In genomic region chr11:88902762-88903161, GRCm38 (mm10) we compare ENCODE assay signal across 22 mouse cellular contexts. TPM values are rescaled to one million over a fixed set of nuclear protein-coding genes. Genes with fewer than 3 reads are reported as not detected.
DNase-seq lines count a peak whose midpoint lies in the region; ATAC-seq lines count a peak whose summit lies in the region.
"Had no signal": no experiment of that assay in that cellular context is flagged by ENCODE, and none has a peak within 500 bp of the region (broad histone marks: within the 10 kb centered on the region; RNA-seq: fewer than 3 reads in every experiment).

No protein-coding gene starts in this region.

- no peak overlapping the region for H3K9ac ChIP-seq in heart, embryonic 15.5 days
- H3K9ac ChIP-seq: forebrain, postnatal 0 days; hindbrain, embryonic 13.5 days had no signal

- no peak for ATAC-seq in heart, embryonic 15.5 days (replicated peaks; ENCODE audit: insufficient number of reproducible peaks, insufficient read depth, low FRiP score, low read depth)
- ATAC-seq: forebrain, postnatal 0 days; inflammation-experienced regulatory T-cells, adult 6 months had no signal

- no peak overlapping the region for H3K4me2 ChIP-seq in heart, embryonic 15.5 days
- H3K4me2 ChIP-seq: hindbrain, embryonic 13.5 days; liver, embryonic 11.5 days had no signal

- H3K27ac ChIP-seq in heart, embryonic 15.5 days = peak overlapping the region; percentile 39; the same call in 1 of the 2 replicates
- H3K27ac ChIP-seq: forebrain, embryonic 10.5 days; hindbrain, embryonic 13.5 days; left cerebral cortex, adult 2 months had no signal

- peaks cover 31% of the 10 kb centered on the region for H3K4me1 ChIP-seq in heart, embryonic 15.5 days (replicated peaks)
- H3K4me1 ChIP-seq: hindbrain, embryonic 13.5 days had no signal

- no peak overlapping the region for H3K4me3 ChIP-seq in heart, embryonic 15.5 days
- H3K4me3 ChIP-seq: forebrain, embryonic 10.5 days; hindbrain, embryonic 13.5 days; left cerebral cortex, adult 2 months; megakaryocyte, embryonic 14.5 days had no signal

- DNase-seq in gastrocnemius, adult 18-20 months (ENCODE audit: low spot score) = peak; percentile 66
- DNase-seq in gastrocnemius, postnatal 36 days = no peak
- no peak for DNase-seq in heart, postnatal 25 days (ENCODE audit: low spot score)
- peak; percentile 76 for DNase-seq in kidney, adult 9 months
- no peak for DNase-seq in kidney, adult 18-20 months
- DNase-seq in skeletal muscle tissue, adult 2 months (ENCODE audit: low read depth, low spot score) = peak; percentile 79
- DNase-seq in adipocyte (ENCODE audit: low spot score) = no peak
- DNase-seq: adrenal gland, postnatal 36 days; cerebellum, adult 8-10 months; forebrain, postnatal 0 days; left cerebral cortex, postnatal 4 days; lung, adult 2 months; midbrain, embryonic 14.5 days; spleen, adult 18-20 months; thymus, postnatal 36 days had no signal

- intact Hi-C loops in gastrocnemius, postnatal 36 days (cut with DNase I) = loop anchor here (5.0 kb wide), 2 partner anchors 35 to 55 kb away; no protein-coding TSS in a partner anchor
- intact Hi-C loops in heart, postnatal 25 days (cut with DNase I) = no loop called here

- no peaks in the 10 kb centered on the region for H3K27me3 ChIP-seq in heart, embryonic 15.5 days

- H3K36me3 ChIP-seq in heart, embryonic 15.5 days = no peaks in the 10 kb centered on the region
- H3K36me3 ChIP-seq: forebrain, embryonic 10.5 days; hindbrain, embryonic 13.5 days had no signal

- 57% methylated on average over 6 of the region's 6 CpGs for WGBS in heart, embryonic 15.5 days

- H3K9me3 ChIP-seq in heart, embryonic 15.5 days (replicated peaks) = no peaks in the 10 kb centered on the region
- H3K9me3 ChIP-seq: forebrain, embryonic 10.5 days; hindbrain, embryonic 13.5 days; megakaryocyte, embryonic 14.5 days had no signal

RNA-seq across cellular contexts. Expression of gene Akap1, which starts 38.4 kb away (rescaled TPM):
- total RNA-seq in gastrocnemius, adult 18-20 months (2021) = 10 to 100 TPM; 54.5 to 82.7 TPM
- total RNA-seq in gastrocnemius, postnatal 36 days (2021) = 10 to 100 TPM; 57.0 to 75.1 TPM
- 44.2 and 45.8 TPM in 2 replicates for polyA plus RNA-seq in heart, embryonic 15.5 days (2015; fragmentation: Nextera tagmentation; extraction: Ambion mirVana)
- 100 to 1,000 TPM; 114 to 123 TPM for total RNA-seq in heart, postnatal 25 days (2021)

RNA-seq across cellular contexts. Expression of gene Scpep1, which starts 52.5 kb away (rescaled TPM):
- total RNA-seq in gastrocnemius, adult 18-20 months (2021) = 1 to 10 TPM; 5.9 to 8.8 TPM
- total RNA-seq in gastrocnemius, postnatal 36 days (2021) = 1 to 10 TPM; 8.4 to 9.0 TPM
- 44.2 and 51.1 TPM in 2 replicates for polyA plus RNA-seq in heart, embryonic 15.5 days (2015; fragmentation: Nextera tagmentation; extraction: Ambion mirVana)
- 10 to 100 TPM; 16.8 to 20.3 TPM for total RNA-seq in heart, postnatal 25 days (2021)

Comparison
In these comparisons a context has a peak if more than half of its experiments do, and no peak if none do; other contexts are left out.
1. DNase-seq: peak in gastrocnemius, adult 18-20 months (single experiment), kidney, adult 9 months (single experiment) and skeletal muscle tissue, adult 2 months (single experiment); none in gastrocnemius, postnatal 36 days (0 of 2), heart, postnatal 25 days (single experiment), kidney, adult 18-20 months (single experiment) and adipocyte (single experiment).